Mouse (Mus musculus): Measurements from ENCODE around the gene Fam170b. TPM values are rescaled to one million over a fixed set of nuclear protein-coding genes. Genes with fewer than 3 reads are reported as not detected.
A peak's percentile ranks its signal among the peaks of the same experiment; 100 is the strongest.

Gene Fam170b
- polyA plus RNA-seq, 1 experiment from 2014 or later = not detected

DNA sequence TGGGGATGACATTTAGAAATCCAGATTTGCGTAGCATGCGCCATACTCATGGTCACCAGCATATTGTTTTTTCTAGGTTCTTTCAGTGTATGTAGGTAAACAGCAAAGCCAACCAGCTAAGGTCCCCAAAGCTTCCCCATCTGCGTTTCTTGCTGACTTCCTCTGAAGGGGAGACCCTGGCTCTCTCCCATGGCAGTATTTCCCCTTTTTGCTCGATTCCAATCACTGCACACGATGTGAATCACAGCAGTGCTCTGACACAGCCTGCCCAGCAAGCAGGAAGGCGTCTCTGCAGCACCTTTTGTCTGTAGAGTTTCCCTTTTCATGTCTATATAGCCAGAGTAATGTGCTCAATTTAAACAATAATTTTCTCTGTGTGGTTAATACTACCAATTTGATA, 21.3 kb upstream of the Fam170b start:
- no peak overlapping the region for H3K4me3 ChIP-seq
- WGBS = 74% methylated on average over 6 of the region's 6 CpGs
- no peaks in the 10 kb centered on the region for H3K4me1 ChIP-seq
- H3K27me3 ChIP-seq = no peaks in the 10 kb centered on the region
- no peaks in the 10 kb centered on the region for H3K9me3 ChIP-seq
- H3K27ac ChIP-seq = no peak overlapping the region
- no peak for ATAC-seq (ENCODE audit: insufficient number of reproducible peaks, insufficient read depth, low FRiP score, low TSS enrichment)
- H3K4me2 ChIP-seq (replicated peaks) = no peak overlapping the region
- H3K36me3 ChIP-seq = no peaks in the 10 kb centered on the region
- no peak overlapping the region for H3K9ac ChIP-seq

DNA sequence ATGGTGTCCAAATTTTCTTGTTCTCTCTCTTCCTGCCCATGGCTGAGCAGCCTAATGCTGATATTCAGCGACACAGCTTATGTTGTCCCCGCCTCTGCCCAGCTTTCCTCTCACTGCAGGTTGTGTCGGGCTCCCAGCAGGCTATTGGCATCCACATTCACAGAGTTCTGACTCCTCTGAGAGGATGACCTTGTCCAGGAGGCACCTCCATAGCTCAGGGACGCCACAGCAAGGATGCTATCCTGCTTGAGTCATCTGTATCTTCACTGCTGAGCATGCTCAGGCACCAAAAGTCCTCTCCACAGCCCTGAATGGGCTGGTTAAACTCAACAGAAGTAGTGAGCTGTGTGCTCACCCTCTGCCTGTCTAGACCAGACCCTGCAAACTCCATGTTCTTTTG, 18.8 kb upstream of the Fam170b start:
- 68% methylated on average over 4 of the region's 4 CpGs for WGBS
- no peak for ATAC-seq (ENCODE audit: insufficient number of reproducible peaks, insufficient read depth, low FRiP score, low TSS enrichment)

DNA sequence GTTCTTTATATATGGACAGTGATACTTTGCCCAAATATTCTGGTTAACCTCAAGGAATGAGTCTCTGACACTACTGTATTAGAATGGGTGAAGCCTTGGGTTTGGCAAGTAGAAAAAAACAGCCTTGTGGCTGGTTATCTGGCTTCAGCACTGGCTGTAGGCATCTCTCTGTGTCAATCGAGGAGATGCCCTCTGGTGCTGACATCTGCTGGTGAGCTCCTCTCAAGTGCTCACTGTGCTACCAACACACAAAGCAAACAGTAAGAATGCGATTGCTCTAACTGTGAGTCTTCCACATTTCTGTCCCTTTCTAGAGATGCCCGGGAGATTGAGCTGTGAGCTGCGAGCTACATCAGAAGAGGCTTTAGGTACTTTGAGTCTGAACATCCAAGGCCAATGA, 17.2 kb upstream of the Fam170b start:
- 81% methylated on average over 4 of the region's 4 CpGs for WGBS

More for the DNA sequence above, 18.8 kb upstream of the Fam170b start:
- no peaks in the 10 kb centered on the region for H3K36me3 ChIP-seq
- H3K4me1 ChIP-seq = peaks cover 16% of the 10 kb centered on the region
- H3K9ac ChIP-seq = no peak overlapping the region
- no peak overlapping the region for H3K4me3 ChIP-seq
- H3K9me3 ChIP-seq = no peaks in the 10 kb centered on the region
- H3K27ac ChIP-seq = no peak overlapping the region
- no peak overlapping the region for H3K4me2 ChIP-seq (replicated peaks)
- no peaks in the 10 kb centered on the region for H3K27me3 ChIP-seq

DNA sequence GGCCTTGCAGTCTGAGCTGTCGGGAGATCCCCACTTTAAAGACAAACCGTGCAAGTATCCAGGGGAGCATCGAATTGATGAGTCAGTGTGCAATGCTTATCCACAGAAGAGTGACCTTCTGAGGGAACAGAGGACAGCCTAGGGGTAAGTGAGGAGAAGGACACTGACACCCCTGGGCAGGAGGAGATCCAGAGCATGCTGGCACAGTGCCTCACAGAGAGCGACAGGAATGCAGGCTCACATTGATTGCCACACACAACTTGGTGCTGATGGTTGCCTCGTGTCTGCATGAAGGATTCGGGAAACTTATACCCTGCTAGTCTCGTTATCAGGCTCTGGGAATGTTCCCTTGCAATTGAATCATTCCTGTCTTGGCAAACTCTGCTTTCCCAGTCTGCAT, 16.5 kb upstream of the Fam170b start:
- 59% methylated on average over 7 of the region's 7 CpGs for whole genome bisulfite sequencing
- no peak for ATAC-seq (ENCODE audit: insufficient number of reproducible peaks, insufficient read depth, low FRiP score, low TSS enrichment)
- H3K27me3 ChIP-seq = no peaks in the 10 kb centered on the region

More for the DNA sequence above, 17.2 kb upstream of the Fam170b start:
- H3K27ac ChIP-seq = no peak overlapping the region
- H3K4me2 ChIP-seq (replicated peaks) = no peak overlapping the region
- no peak overlapping the region for H3K4me3 ChIP-seq
- H3K4me1 ChIP-seq = peaks cover 16% of the 10 kb centered on the region
- H3K27me3 ChIP-seq = no peaks in the 10 kb centered on the region
- no peaks in the 10 kb centered on the region for H3K36me3 ChIP-seq
- H3K9me3 ChIP-seq = no peaks in the 10 kb centered on the region
- no peak overlapping the region for H3K9ac ChIP-seq
- ATAC-seq (ENCODE audit: insufficient number of reproducible peaks, insufficient read depth, low FRiP score, low TSS enrichment) = no peak

DNA sequence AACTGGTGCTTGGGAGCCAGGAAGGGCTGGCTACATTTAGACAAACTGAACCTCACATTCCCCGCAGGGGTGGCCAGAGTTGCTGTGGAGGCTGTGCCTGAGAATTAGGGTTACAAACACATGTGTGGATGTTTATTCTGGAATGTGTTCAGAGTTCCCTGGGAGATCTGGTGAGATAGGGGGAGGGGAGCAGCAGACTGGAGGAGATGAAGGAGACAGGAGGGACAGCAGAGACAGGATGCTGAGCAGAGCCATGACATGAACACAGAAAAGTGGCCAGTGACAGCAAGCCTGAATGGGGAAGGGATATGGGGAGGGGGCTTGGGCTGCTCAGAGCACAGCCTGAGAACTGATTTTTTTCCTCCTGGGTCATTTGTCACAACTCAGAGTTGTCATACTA, 14.5 kb upstream of the Fam170b start:
- Histone ChIP-seq H3K27ac (peak overlapping the region; percentile 60; the same call in 1 of the 2 replicates), H3K27me3 (no peaks in the 10 kb centered on the region), H3K9me3 (no peaks in the 10 kb centered on the region), H3K9ac (no peak overlapping the region), H3K4me1 (peaks cover 16% of the 10 kb centered on the region), H3K4me2 (replicated peaks) (no peak overlapping the region), H3K4me3 (no peak overlapping the region), H3K36me3 (no peaks in the 10 kb centered on the region)
- no peak for ATAC-seq (ENCODE audit: insufficient number of reproducible peaks, insufficient read depth, low FRiP score, low TSS enrichment)
- 8% methylated on average over 1 of the region's 1 CpGs for WGBS

More for the DNA sequence above, 16.5 kb upstream of the Fam170b start:
- Histone ChIP-seq H3K4me2 (replicated peaks) (no peak overlapping the region), H3K27ac (no peak overlapping the region), H3K4me1 (peaks cover 16% of the 10 kb centered on the region), H3K9ac (no peak overlapping the region), H3K9me3 (no peaks in the 10 kb centered on the region), H3K36me3 (no peaks in the 10 kb centered on the region), H3K4me3 (no peak overlapping the region)

DNA sequence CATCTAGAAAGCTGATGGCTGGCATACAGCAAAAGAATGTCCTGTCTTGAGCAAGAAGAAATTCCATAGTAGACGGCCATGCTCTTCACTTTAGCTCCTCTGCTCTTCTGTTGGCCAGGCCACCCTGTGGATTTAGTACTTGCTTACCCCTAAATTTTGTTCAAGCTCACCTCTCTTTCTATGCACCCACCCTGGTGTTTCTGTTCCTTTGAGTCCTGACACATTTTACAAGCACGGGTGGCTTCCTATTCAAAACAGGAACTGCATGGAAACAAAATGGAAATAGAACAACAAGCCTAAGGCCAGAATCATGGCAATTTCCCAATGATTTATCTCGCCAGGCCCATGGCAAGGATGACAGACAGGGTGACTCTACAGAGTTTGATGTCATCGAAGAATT, 10.9 kb upstream of the Fam170b start:
- Histone ChIP-seq H3K4me2 (replicated peaks) (no peak overlapping the region), H3K9me3 (no peaks in the 10 kb centered on the region), H3K9ac (no peak overlapping the region), H3K27ac (no peak overlapping the region), H3K4me1 (peaks cover 30% of the 10 kb centered on the region), H3K27me3 (no peaks in the 10 kb centered on the region), H3K4me3 (no peak overlapping the region), H3K36me3 (no peaks in the 10 kb centered on the region)
- no peak for ATAC-seq (ENCODE audit: insufficient number of reproducible peaks, insufficient read depth, low FRiP score, low TSS enrichment)
- WGBS = 85% methylated on average over 4 of the region's 4 CpGs

DNA sequence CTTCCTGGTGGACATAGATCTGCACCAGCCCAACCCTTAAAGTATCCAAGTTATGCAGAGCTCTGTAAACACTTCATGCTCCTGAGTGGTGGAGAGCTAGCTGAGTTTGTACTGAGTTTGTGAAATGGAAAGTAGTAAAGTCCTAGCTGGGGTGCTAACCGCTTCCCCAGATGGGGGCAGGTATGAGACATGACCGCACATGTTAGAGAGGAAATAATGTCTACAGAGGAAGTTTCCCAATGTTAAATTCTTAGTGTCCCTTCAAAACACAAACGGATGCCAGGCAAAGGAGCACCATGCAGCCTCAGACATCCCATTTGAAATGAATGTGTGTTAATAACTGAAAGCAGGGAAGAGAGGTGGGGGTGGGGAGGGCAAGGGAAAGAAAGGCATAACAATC, 9.9 kb upstream of the Fam170b start:
- H3K4me3 ChIP-seq = no peak overlapping the region
- no peak overlapping the region for H3K4me2 ChIP-seq (replicated peaks)
- no peak overlapping the region for H3K27ac ChIP-seq
- H3K36me3 ChIP-seq = no peaks in the 10 kb centered on the region
- H3K9me3 ChIP-seq = no peaks in the 10 kb centered on the region
- H3K9ac ChIP-seq = no peak overlapping the region
- no peak for ATAC-seq (ENCODE audit: insufficient number of reproducible peaks, insufficient read depth, low FRiP score, low TSS enrichment)
- WGBS = 80% methylated on average over 3 of the region's 3 CpGs
- peaks cover 32% of the 10 kb centered on the region for H3K4me1 ChIP-seq
- no peaks in the 10 kb centered on the region for H3K27me3 ChIP-seq

DNA sequence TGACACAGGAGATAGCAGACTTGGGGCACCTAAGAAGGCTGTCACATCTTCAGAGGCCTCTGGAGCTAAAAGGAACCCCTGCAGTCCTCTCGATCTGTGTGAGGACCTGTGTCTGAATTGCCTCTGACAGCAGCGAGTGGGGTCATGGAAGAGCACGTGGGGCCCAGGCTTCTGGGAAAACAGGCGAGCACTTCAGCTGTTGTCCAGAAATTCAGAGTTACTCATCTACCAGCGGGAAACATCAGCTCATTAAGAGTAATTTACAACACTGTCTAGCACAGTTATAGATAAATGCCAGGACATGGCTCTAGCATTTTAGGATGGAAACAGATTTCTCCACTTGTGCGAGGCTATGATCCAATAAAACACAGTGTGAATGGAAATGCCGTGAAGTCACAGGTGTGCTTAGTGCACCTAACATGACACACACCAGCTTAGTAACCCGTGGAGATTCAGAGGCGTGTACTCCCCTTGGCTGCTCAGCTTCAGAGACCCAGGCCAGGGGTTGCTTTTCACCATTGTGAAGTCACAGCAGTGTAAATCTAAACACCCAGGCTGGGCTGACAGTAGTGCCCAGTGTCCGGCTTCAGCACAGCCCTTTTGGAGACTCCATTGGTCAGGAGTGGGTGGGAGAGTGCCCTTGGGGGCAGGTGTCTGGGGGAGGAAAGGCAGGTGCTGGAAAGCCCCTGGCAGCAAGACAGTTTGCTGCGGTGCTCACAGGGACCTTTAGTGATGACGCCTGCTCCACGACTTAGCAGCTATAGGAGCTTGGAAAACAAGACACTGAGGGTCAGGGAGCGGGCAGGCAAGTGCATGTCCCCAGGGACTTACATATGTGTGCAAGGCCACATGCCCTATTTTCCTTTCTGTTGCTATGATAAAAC, 9.3 kb upstream of the Fam170b start:
- Histone ChIP-seq H3K9ac (no peak overlapping the region), H3K4me2 (replicated peaks) (no peak overlapping the region), H3K4me3 (no peak overlapping the region), H3K27me3 (no peaks in the 10 kb centered on the region), H3K9me3 (no peaks in the 10 kb centered on the region), H3K36me3 (no peaks in the 10 kb centered on the region), H3K4me1 (peaks cover 25% of the 10 kb centered on the region), H3K27ac (peak overlapping the region; percentile 42; the same call in 1 of the 2 replicates)
- WGBS = 48% methylated on average over 14 of the region's 14 CpGs
- ATAC-seq (ENCODE audit: insufficient number of reproducible peaks, insufficient read depth, low FRiP score, low TSS enrichment) = no peak

DNA sequence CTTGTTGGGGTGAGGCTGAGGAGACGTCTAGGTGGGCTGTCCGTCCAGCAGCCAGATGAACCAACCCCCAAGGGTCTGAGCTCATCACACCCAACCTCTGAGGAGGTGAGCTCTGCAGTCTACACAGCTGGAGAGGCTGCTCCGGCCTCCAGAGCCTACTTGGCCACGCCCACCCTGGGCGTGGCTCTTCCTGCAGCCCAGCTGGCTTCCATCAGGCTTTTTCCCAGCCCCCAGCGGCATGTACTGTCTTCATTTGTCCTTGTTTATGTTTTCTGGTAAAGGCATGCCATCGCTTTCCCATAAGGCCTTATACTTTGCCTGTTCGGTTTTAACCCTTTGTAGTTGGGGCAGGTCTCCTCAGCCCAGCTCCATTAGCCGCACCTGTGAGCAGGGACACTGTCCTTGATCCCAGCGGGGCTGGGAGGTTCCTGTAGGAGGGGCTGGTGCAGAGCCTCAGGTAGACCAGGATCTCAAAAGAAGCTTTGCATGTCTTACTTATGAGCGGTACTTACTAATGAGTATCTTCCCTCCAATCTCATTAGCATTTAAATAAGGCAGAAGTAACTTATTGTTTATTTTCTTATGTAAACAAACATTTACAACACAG, 8.2 kb upstream of the Fam170b start:
- H3K27ac ChIP-seq = 0 out of 2 replicates have a peak overlapping the region, but pooled peaks have one; percentile 42
- ATAC-seq (ENCODE audit: insufficient number of reproducible peaks, insufficient read depth, low FRiP score, low TSS enrichment) = peak; percentile 74
- H3K9ac ChIP-seq = no peak overlapping the region
- no peak overlapping the region for H3K4me3 ChIP-seq
- no peaks in the 10 kb centered on the region for H3K9me3 ChIP-seq
- no peaks in the 10 kb centered on the region for H3K36me3 ChIP-seq
- H3K4me2 ChIP-seq (replicated peaks) = peak overlapping the region; percentile 19
- H3K4me1 ChIP-seq = peaks cover 21% of the 10 kb centered on the region
- 3% methylated on average over 11 of the region's 11 CpGs for WGBS
- H3K27me3 ChIP-seq = no peaks in the 10 kb centered on the region

DNA sequence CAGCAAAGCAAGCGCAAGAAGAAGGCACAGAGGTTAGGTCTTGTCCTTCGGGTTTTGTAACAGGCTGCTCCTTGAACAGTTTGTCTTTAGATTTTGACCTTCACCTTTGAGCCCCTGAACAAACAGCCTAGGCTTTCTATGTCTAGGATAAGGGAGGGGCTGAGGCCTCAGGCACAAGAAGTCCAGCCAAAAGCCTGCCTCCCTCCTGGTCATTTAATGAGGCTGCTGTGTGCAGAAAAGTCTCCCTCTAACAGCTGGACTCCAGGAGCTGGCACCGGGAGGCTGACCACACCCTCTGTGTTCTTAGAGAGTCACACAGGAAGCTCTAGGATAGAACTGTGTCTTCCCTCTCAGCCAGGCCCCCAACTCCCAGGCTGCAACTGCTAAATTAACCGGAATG, 6.6 kb upstream of the Fam170b start:
- Histone ChIP-seq H3K9me3 (no peaks in the 10 kb centered on the region), H3K36me3 (no peaks in the 10 kb centered on the region), H3K4me3 (no peak overlapping the region), H3K9ac (no peak overlapping the region), H3K4me1 (peaks cover 21% of the 10 kb centered on the region), H3K27me3 (no peaks in the 10 kb centered on the region), H3K4me2 (replicated peaks) (no peak overlapping the region), H3K27ac (no peak overlapping the region)
- WGBS = 48% methylated on average over 4 of the region's 4 CpGs
- no peak for ATAC-seq (ENCODE audit: insufficient number of reproducible peaks, insufficient read depth, low FRiP score, low TSS enrichment)

DNA sequence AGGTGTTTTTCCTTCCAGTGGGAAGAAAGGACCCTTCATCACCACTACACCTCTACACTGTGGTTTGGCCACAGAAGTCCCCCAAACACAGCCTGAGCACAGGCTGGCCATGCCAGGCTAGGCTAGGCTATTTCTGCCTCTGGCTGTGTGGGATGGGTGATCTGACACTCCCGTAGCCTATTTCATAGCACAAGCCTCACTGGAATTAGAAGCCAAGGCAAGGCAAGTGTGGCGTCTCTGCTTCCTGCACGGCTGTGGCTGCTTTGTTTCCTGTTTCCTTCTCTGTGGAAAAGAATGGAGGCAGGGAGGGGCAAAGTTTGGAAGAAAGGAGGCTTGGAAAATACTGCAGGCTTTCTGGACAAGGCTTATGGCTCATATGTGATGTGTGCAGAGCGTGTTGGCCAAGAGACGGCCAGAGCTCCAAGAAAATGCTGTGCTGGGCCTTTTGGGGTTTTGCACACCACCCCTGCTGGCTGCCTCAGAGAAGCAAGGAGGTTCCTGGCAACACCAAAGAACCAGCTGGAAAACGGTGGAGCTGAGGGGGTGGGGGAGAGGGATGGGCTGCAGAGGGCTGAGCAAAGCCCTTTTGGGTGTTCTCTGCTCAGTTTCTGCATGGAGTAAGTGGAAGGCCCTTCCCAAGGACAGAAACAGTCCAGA, 5.6 kb upstream of the Fam170b start:
- H3K4me2 ChIP-seq (replicated peaks) = no peak overlapping the region
- no peak overlapping the region for H3K9ac ChIP-seq
- H3K36me3 ChIP-seq = no peaks in the 10 kb centered on the region
- ATAC-seq (ENCODE audit: insufficient number of reproducible peaks, insufficient read depth, low FRiP score, low TSS enrichment) = no peak
- peaks cover 21% of the 10 kb centered on the region for H3K4me1 ChIP-seq
- H3K27me3 ChIP-seq = no peaks in the 10 kb centered on the region
- H3K27ac ChIP-seq = no peak overlapping the region
- H3K9me3 ChIP-seq = no peaks in the 10 kb centered on the region
- WGBS = 42% methylated on average over 6 of the region's 6 CpGs
- H3K4me3 ChIP-seq = no peak overlapping the region

DNA sequence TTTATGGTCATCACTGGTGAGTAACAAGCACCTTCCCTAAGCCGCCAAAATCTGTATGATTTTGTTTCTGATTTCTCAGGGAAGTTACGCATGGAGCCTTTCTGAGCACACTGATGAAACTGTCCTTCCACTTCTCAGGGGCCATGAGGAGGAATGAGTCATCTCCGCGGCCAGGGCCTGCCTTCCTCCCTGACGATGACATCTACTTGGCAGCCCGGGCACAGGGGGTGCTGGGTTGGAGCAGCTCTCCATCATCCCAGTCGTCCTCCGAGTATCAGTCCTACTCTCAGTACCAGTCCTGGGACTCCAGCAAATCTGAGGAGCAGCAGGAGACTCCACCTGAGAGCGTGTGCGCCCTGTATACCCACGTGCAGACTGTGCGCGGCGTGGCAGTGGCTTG, 1.4 kb downstream of the Fam170b start:
- no peak for ATAC-seq (ENCODE audit: insufficient number of reproducible peaks, insufficient read depth, low FRiP score, low TSS enrichment)
- H3K27ac ChIP-seq = no peak overlapping the region
- WGBS = 89% methylated on average over 14 of the region's 14 CpGs

More for the DNA sequence above, 1.4 kb downstream of the Fam170b start:
- Histone ChIP-seq H3K4me1 (no peaks in the 10 kb centered on the region), H3K9ac (no peak overlapping the region), H3K4me3 (no peak overlapping the region), H3K9me3 (no peaks in the 10 kb centered on the region), H3K27me3 (no peaks in the 10 kb centered on the region), H3K36me3 (no peaks in the 10 kb centered on the region), H3K4me2 (replicated peaks) (no peak overlapping the region)

All from embryonic facial prominence, embryonic 12.5 days (tissue).